Mouse (Mus musculus): ENCODE data around the gene Schip1. TPM values are rescaled to one million over a fixed set of nuclear protein-coding genes. Genes with fewer than 3 reads are reported as not detected.

Schip1 gene
- total RNA-seq, 2 experiments from 2014 or later, result 105 to 129 TPM

Other genes starting within 250 kb of the Schip1 start
- gene Iqcj, start 172.6 kb upstream of the Schip1 start, total RNA-seq (2021), result not detected
- not detected for gene Iqschfp, start 172.6 kb upstream of the Schip1 start, total RNA-seq (2021)

Data from gastrocnemius, postnatal 36 days (tissue).